Mouse (Mus musculus) brown adipose tissue, adult 24 weeks (tissue): ENCODE results near the gene Rbms3. TPM values are rescaled to one million over a fixed set of nuclear protein-coding genes. Genes with fewer than 3 reads are reported as not detected.

ENCODE experiments used
- H3K27ac ChIP-seq: fragments of 200-500 bp; replicated peaks from 2 replicates; pipeline ENCODE4 v1.5.1; 2012; ENCODE audit warnings: low read depth, mild to moderate bottlenecking, low read length
- H3K4me1 ChIP-seq: fragments of 200-500 bp; 2 replicates; pipeline ENCODE4 v1.6.1; 2012; ENCODE audit warnings: low read length, mixed read lengths; ENCODE audit not compliant: control insufficient read depth, insufficient read depth, insufficient read length
- H3K4me3 ChIP-seq: fragments of 200-500 bp; 2 replicates; pipeline ENCODE4 v1.5.1; 2012; ENCODE audit warnings: low read depth, mild to moderate bottlenecking, low read length, moderate library complexity; ENCODE audit not compliant: insufficient read depth
- polyA plus RNA-seq: library from polyadenylated mRNA; stranded (reverse); fragments of >200 nt; gene quantifications from 2 replicates; pipeline ENCODE4 v1.2.4, GENCODE M21; 2012; ENCODE audit not compliant: missing spikeins, insufficient read depth, insufficient read length

Gene Rbms3
- polyA plus RNA-seq, 1 experiment, result 2.2 TPM

GRCm38 (mm10) chr9:117419874-117420485, 209.7 kb downstream of the Rbms3 start:
- H3K4me1 ChIP-seq, result no peaks in the 10 kb centered on the region
- H3K4me3 ChIP-seq, result no peak overlapping the region
- no peak overlapping the region for H3K27ac ChIP-seq

- Histone ChIP-seq H3K4me3 (no peak overlapping the region), H3K4me1 (no peaks in the 10 kb centered on the region), H3K27ac (no peak overlapping the region)
Observed at GRCm38 (mm10) chr9:117413181-117413580, 216.5 kb downstream of the Rbms3 start.

GRCm38 (mm10) chr9:117412584-117412983, 217.1 kb downstream of the Rbms3 start:
- Histone ChIP-seq H3K27ac (no peak overlapping the region), H3K4me3 (no peak overlapping the region), H3K4me1 (no peaks in the 10 kb centered on the region)

GRCm38 (mm10) chr9:117404621-117405020, 225.1 kb downstream of the Rbms3 start:
- Histone ChIP-seq H3K27ac (no peak overlapping the region), H3K4me3 (no peak overlapping the region), H3K4me1 (no peaks in the 10 kb centered on the region)

GRCm38 (mm10) chr9:117400262-117400671, 229.4 kb downstream of the Rbms3 start:
- H3K4me1 ChIP-seq, result no peaks in the 10 kb centered on the region
- H3K27ac ChIP-seq, result no peak overlapping the region
- H3K4me3 ChIP-seq, result no peak overlapping the region

- Histone ChIP-seq H3K4me1 (no peaks in the 10 kb centered on the region), H3K4me3 (no peak overlapping the region), H3K27ac (no peak overlapping the region)
Observed at GRCm38 (mm10) chr9:117397071-117397470, 232.6 kb downstream of the Rbms3 start.

- Histone ChIP-seq H3K27ac (no peak overlapping the region), H3K4me3 (no peak overlapping the region), H3K4me1 (no peaks in the 10 kb centered on the region)
Observed at GRCm38 (mm10) chr9:117396586-117396985, 233.1 kb downstream of the Rbms3 start.

GRCm38 (mm10) chr9:117393626-117394525, 235.8 kb downstream of the Rbms3 start:
- H3K4me3 ChIP-seq, result no peak overlapping the region
- no peak overlapping the region for H3K27ac ChIP-seq
- H3K4me1 ChIP-seq, result no peaks in the 10 kb centered on the region

- no peak overlapping the region for H3K4me3 ChIP-seq
Observed at GRCm38 (mm10) chr9:117388024-117388423, 241.7 kb downstream of the Rbms3 start.

GRCm38 (mm10) chr9:117380876-117381275, 248.8 kb downstream of the Rbms3 start:
- Histone ChIP-seq H3K4me1 (peaks cover 4% of the 10 kb centered on the region; the same call in 1 of the 2 replicates), H3K27ac (no peak overlapping the region), H3K4me3 (no peak overlapping the region)

More at GRCm38 (mm10) chr9:117388024-117388423, 241.7 kb downstream of the Rbms3 start:
- H3K27ac ChIP-seq, result no peak overlapping the region
- H3K4me1 ChIP-seq, result peaks cover 4% of the 10 kb centered on the region; the same call in 1 of the 2 replicates

- Histone ChIP-seq H3K4me1 (peaks cover 4% of the 10 kb centered on the region; the same call in 1 of the 2 replicates), H3K27ac (no peak overlapping the region), H3K4me3 (no peak overlapping the region)
Observed at GRCm38 (mm10) chr9:117380076-117380475, 249.6 kb downstream of the Rbms3 start.

- H3K4me3 ChIP-seq, result no peak overlapping the region
- H3K27ac ChIP-seq, result no peak overlapping the region
- peaks cover 4% of the 10 kb centered on the region; the same call in 1 of the 2 replicates for H3K4me1 ChIP-seq
Observed at GRCm38 (mm10) chr9:117379448-117379983, 250.2 kb downstream of the Rbms3 start.

- Histone ChIP-seq H3K4me1 (peaks cover under 1% of the 10 kb centered on the region; the same call in 1 of the 2 replicates), H3K27ac (no peak overlapping the region), H3K4me3 (no peak overlapping the region)
Observed at GRCm38 (mm10) chr9:117378131-117378890, 251.4 kb downstream of the Rbms3 start.

GRCm38 (mm10) chr9:117375776-117376175, 253.9 kb downstream of the Rbms3 start:
- Histone ChIP-seq H3K4me1 (peaks cover 2% of the 10 kb centered on the region; the same call in 1 of the 2 replicates), H3K27ac (no peak overlapping the region), H3K4me3 (no peak overlapping the region)
